Mouse (Mus musculus): ENCODE measurements around the gene Pax7. TPM values are rescaled to one million over a fixed set of nuclear protein-coding genes. Genes with fewer than 3 reads are reported as not detected.

Gene Pax7
- total RNA-seq, 2 experiments from 2014 or later: not detected

GRCm38 (mm10) chr4:139710467-139711334 is 122.6 kb downstream of the Pax7 start:
- intact Hi-C loops (cut with DNase I): no loop called here
- DNase-seq (ENCODE audit: low spot score in 2 of 2): no peak

DNA sequence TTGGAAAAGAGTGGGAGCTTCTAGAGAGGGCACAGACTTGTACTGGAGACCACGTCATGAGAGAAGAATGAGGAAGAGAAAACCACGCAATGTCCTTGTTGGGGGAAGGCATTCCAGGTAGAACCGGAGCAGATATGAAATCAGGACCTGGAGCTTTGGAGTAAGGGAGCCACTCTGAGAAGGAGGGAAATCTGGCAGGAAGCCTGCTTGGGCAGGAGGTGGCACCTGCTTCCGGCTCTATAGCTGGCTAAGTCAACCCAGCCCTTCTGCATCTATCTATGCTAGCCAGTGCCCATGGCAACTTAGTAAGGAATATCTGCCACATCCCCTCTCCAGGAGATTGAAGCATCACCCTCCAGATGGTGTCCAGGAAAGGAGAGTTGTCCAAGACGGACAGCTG is 127.3 kb downstream of the Pax7 start:
- intact Hi-C loops (cut with DNase I): no loop called here
- no peak for DNase-seq (ENCODE audit: low spot score in 2 of 2)

DNA sequence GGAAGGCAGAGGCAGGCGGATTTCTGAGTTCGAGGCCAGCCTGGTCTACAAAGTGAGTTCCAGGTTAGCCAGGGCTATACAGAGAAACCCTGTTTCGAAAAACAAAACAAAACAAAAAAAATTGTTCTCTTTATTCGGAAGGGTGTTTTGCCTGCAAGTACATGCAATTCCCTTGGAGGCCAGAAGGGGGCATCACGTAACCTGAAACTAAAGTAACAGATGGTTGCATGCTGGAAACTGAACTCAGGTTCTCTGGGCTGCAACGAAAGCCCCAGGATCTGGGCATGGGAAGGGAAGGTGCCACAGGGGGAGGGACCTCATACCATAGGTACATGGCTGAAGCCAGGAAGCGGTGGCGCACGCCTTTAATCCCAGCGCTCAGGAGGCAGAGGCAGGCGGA is 129.9 kb downstream of the Pax7 start:
- no peak for DNase-seq (ENCODE audit: low spot score in 2 of 2)
- intact Hi-C loops (cut with DNase I): no loop called here

GRCm38 (mm10) chr4:139702914-139703313 is 130.4 kb downstream of the Pax7 start:
- intact Hi-C loops (cut with DNase I): no loop called here
- DNase-seq (ENCODE audit: low spot score in 2 of 2): no peak

- intact Hi-C loops (cut with DNase I): no loop called here
- DNase-seq (ENCODE audit: low spot score in 2 of 2): no peak
Observed at GRCm38 (mm10) chr4:139698602-139699001, 134.7 kb downstream of the Pax7 start.

DNA sequence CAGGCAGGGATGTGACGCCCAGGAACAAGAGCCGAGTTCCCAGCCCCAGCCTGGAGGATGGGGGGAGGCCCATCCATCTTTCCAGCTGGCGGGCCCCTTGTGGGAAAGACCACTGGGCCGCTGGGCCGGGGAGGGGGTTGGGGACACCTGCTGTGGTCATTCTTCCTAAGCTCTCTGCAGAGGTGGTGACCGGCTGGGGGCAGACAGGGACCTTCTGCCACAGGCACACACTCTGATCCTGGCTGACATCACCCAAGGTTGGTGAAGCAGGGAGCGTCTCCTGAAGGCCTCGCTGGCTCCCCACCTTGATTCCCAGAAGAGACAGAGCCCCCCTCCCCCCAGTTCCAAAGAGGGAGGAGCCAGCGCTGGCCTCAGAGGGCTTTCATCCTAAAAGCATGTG is 135.6 kb downstream of the Pax7 start:
- DNase-seq (ENCODE audit: low spot score in 2 of 2): no peak
- intact Hi-C loops (cut with DNase I): no loop called here

GRCm38 (mm10) chr4:139693315-139693714 is 140.0 kb downstream of the Pax7 start:
- intact Hi-C loops (cut with DNase I): no loop called here
- no peak for DNase-seq (ENCODE audit: low spot score in 2 of 2)

DNA sequence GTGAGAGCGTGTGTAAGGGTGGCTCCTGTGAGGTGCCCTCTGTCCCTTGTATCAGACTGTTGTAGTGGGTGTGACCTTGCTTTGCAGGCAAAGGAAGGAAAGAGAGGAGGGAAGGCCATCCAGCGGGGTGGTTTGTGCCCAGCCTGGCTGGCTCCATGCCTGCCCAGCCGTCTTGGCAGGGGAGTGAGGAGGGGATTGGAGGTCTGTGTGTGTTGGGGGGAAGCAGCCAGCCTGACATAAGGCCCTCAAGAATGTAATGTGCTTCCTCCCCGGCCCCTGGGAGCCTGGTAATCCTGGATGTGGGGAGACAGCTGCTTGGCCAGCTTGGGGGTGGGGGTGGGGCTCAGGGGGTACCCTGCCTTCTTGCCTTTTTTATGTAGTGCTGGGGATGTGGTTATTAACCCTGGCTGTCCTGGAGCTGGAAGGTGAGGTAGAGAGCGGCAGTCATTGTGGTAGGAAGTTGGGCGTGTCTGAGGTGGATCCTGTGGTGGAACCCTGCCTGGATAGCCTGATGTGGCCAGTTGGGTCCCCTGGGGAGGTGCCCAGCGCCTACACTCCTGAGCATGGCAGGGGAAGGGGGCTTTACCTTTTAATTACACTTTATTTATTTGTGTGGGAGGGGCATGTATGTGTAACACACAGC is 143.6 kb downstream of the Pax7 start:
- intact Hi-C loops (cut with DNase I): no loop called here
- no peak for DNase-seq (ENCODE audit: low spot score in 2 of 2)

- no peak for DNase-seq (ENCODE audit: low spot score in 2 of 2)
- intact Hi-C loops (cut with DNase I): no loop called here
Observed at GRCm38 (mm10) chr4:139688058-139688457, 145.3 kb downstream of the Pax7 start.

Other genes with a start within 250 kb of the Pax7 start
- gene Gm21969, start 230.3 kb downstream of the Pax7 start, total RNA-seq (2021): not detected
- gene Aldh4a1, start 210.7 kb downstream of the Pax7 start, total RNA-seq (2021): 10 to 100 TPM; 17.2 to 19.5 TPM
- gene Tas1r2, start 180.0 kb downstream of the Pax7 start, total RNA-seq (2021): not detected
- gene Klhdc7a, start 134.5 kb upstream of the Pax7 start, total RNA-seq (2021): 1 to 10 TPM; 8.1 to 9.8 TPM

Measured in left cerebral cortex, postnatal 36 days (tissue).